Mouse (Mus musculus) hindbrain, embryonic 13.5 days (tissue): ENCODE results near the gene Med31. TPM values are rescaled to one million over a fixed set of nuclear protein-coding genes. Genes with fewer than 3 reads are reported as not detected.

ENCODE experiments used
- ATAC-seq: fragments of 200-750 bp; cut with Nextera tagmentation; 2 replicates; pipeline ENCODE4 v1.8.0; 2017; ENCODE audit warnings: moderate TSS enrichment; ENCODE audit not compliant: low FRiP score
- H3K27ac ChIP-seq: fragments of 300-500 bp; sonication (generic); 2 replicates; pipeline ENCODE4 v1.5.1; 2015; ENCODE audit warnings: inconsistent platforms, mild to moderate bottlenecking, moderate library complexity
- H3K27me3 ChIP-seq: fragments of 300-500 bp; sonication (generic); 2 replicates; pipeline ENCODE4 v1.6.1; 2015; ENCODE audit warnings: mild to moderate bottlenecking, inconsistent platforms
- H3K36me3 ChIP-seq: fragments of 300-500 bp; sonication (generic); 2 replicates; pipeline ENCODE4 v1.6.1; 2015; ENCODE audit warnings: mild to moderate bottlenecking, inconsistent platforms
- H3K4me1 ChIP-seq: fragments of 300-500 bp; sonication (generic); replicated peaks from 2 replicates; pipeline ENCODE4 v1.6.1; 2015; ENCODE audit warnings: inconsistent platforms
- H3K4me2 ChIP-seq: fragments of 300-500 bp; sonication (generic); 2 replicates; pipeline ENCODE4 v1.6.1; 2015; ENCODE audit warnings: inconsistent platforms, mild to moderate bottlenecking, moderate library complexity
- H3K4me3 ChIP-seq: fragments of 300-500 bp; sonication (generic); 2 replicates; pipeline ENCODE4 v1.5.1; 2015; ENCODE audit warnings: mild to moderate bottlenecking, inconsistent platforms
- H3K9ac ChIP-seq: fragments of 300-500 bp; sonication (generic); 2 replicates; pipeline ENCODE4 v1.6.1; 2015; ENCODE audit warnings: mild to moderate bottlenecking, inconsistent platforms
- H3K9me3 ChIP-seq: fragments of 300-500 bp; sonication (generic); 2 replicates; pipeline ENCODE4 v1.6.1; 2016; ENCODE audit warnings: inconsistent platforms
- WGBS: fragments of 180-500 bp; shearing (Covaris S2); methylation state at CpG from one replicate; pipeline ENCODE4 v1.1.7; 2015; 5-methylcytosine and 5-hydroxymethylcytosine counted together
- polyA plus RNA-seq: library from polyadenylated mRNA; unstranded; fragments of >200 nt; fragmentation: Nextera tagmentation; extraction: Ambion mirVana; gene quantifications from 2 replicates; pipeline ENCODE4 v1.2.1, GENCODE M21; 2015

Med31 gene
- polyA plus RNA-seq, result 62.5 and 67.2 TPM in 2 replicates

DNA sequence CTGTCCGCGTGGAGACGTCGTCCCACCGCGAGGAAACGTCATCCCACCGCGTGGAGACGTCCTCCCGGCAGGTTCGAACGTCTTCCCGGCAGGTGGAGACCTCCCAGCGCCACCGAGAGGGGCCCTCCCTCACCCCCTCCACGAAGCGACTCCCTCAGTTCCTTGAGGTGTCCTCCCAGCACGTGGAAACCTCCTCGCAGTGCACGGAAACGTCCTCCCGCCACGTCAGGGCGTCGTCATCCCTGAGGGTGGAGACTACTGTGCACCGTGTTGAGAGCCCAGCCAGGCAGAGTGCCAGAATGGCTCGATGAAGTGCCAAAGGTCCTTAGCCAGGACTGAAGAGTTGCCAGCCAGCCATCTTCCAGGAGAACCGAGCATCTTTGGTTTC, at the start of gene Med31:
TSS of gene Med31 (minus strand) at position 183 of the 388 bp plus-strand sequence.
- Histone ChIP-seq H3K9me3 (no peaks in the 10 kb centered on the region), H3K4me2 (peak within 1 kb of the TSS; percentile 91), H3K27me3 (no peaks in the 10 kb centered on the region), H3K4me3 (peak within 1 kb of the TSS; percentile 82), H3K27ac (peak within 1 kb of the TSS; percentile 89), H3K4me1 (peaks cover 29% of the 10 kb centered on the region), H3K9ac (peak within 1 kb of the TSS; percentile 85), H3K36me3 (peaks cover 24% of the 10 kb centered on the region)
- peak; percentile 91 for ATAC-seq
- 2% methylated on average over 29 of the region's 29 CpGs for WGBS

DNA sequence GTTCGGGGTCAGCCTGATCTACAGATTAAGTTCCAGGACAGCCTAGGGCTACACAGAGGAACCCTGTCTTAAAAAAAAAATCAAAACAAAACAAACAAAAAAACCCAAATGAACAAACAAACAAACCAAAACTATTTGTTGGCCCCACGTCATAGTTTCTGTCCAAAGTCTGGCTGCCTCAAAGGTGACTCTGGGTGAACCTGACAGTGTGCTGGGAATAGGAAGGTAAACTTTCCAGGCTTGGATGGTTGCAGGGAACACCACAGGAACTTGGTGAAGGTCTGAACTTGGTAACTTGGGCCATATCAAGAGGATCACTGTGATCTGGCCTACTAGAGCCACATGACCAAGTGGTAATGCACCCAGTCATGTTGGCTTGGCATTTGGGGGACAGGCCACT, 41.0 kb upstream of the Med31 start:
- no peak overlapping the region for H3K4me2 ChIP-seq

DNA sequence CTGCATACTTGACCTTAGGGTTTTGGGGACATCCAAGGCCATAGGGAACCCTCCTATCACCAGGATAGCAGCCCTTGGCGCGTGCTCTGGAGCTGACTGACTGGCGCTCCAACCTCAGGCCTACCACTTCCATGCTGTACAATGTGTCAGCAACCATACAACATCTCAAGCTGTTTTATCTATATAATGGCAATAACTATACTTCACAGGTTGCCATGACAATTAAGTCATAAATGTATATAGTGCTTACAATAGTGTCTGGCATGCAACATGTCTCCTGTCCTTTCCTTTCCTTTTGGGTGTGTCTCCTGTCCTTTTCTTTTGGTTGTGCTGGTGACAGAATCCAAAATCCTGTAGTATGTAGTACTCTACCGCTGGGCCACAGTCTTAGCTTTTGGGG, 40.2 kb upstream of the Med31 start:
- Histone ChIP-seq H3K4me2 (no peak overlapping the region), H3K27me3 (no peaks in the 10 kb centered on the region), H3K9ac (no peak overlapping the region), H3K9me3 (no peaks in the 10 kb centered on the region), H3K4me1 (no peaks in the 10 kb centered on the region), H3K36me3 (no peaks in the 10 kb centered on the region), H3K4me3 (no peak overlapping the region), H3K27ac (no peak overlapping the region)
- 97% methylated on average over 4 of the region's 4 CpGs for WGBS
- ATAC-seq, result no peak

More for the DNA sequence above, 41.0 kb upstream of the Med31 start:
- Histone ChIP-seq H3K9me3 (no peaks in the 10 kb centered on the region), H3K36me3 (no peaks in the 10 kb centered on the region), H3K27me3 (no peaks in the 10 kb centered on the region), H3K9ac (no peak overlapping the region), H3K4me1 (no peaks in the 10 kb centered on the region), H3K4me3 (no peak overlapping the region), H3K27ac (no peak overlapping the region)
- no peak for ATAC-seq
- WGBS, result 80% methylated on average over 2 of the region's 2 CpGs

DNA sequence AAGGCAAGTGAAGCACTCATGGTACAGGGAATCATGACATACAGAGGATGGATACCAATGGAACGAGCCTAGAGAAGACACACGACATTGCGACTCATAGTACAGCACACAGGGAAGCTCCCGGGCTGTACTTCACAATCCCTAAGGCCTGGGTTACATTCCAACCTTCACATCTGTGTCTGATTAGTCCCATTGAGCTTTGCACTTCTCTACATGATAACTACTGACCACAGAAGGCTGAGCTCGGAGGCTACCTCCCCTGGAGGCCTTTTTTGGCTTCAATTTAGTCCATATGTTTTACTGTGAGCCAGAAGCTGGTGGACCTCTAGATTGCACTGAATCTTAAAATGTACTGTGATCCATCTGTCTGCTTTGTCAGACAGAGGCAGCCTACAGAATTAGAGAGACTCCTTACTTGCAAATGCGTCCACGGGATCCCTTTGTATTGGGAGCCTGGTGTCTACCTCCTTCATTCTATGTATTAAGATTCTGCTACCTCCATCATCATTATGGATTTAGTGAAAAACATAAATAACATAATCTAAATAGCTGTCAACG, 29.9 kb upstream of the Med31 start:
- Histone ChIP-seq H3K27me3 (no peaks in the 10 kb centered on the region), H3K4me1 (no peaks in the 10 kb centered on the region), H3K36me3 (no peaks in the 10 kb centered on the region), H3K9ac (no peak overlapping the region), H3K27ac (no peak overlapping the region), H3K4me2 (no peak overlapping the region), H3K9me3 (no peaks in the 10 kb centered on the region), H3K4me3 (no peak overlapping the region)
- ATAC-seq, result no peak
- WGBS, result 85% methylated on average over 8 of the region's 8 CpGs

DNA sequence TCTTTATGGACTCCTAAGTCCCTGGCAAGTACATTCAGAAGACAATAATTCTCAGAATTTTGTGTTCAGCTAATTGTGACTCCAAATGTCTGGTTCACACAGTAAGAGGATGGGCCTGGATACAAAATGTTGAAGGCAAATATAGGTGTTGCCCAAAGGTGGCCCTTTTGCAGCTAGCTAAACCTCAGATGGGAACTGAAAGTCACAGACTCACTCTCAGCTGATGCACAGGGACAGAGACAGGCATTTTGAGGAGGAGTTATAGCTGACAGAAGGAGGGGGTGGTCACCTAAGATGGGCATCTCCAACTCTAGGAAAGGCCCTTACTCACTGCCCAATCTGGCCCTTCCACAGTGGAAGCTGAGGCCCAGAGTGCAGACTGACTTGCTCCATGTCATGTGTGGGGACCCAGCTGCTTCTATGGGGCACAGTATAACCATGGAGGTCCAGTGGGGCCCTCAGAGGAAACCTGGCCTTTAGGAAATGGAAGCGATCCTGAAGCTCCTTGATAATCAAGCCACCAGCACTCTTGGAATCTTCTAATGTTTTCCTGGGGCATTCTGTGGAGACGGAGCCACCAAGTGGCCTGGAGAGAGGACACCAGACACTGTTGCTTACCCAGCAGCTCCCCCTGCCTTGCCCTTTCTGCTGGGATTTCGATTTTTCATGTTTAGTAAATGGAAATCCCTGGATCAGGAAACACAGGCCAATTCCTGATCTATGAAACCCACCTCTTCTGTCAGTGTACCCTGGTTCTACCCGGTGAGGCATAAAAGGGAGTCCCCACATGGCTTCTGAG, 24.9 kb upstream of the Med31 start:
- WGBS, result 74% methylated on average over 4 of the region's 4 CpGs
- Histone ChIP-seq H3K4me1 (no peaks in the 10 kb centered on the region), H3K4me3 (no peak overlapping the region), H3K9me3 (no peaks in the 10 kb centered on the region), H3K27ac (no peak overlapping the region), H3K9ac (no peak overlapping the region), H3K4me2 (no peak overlapping the region), H3K36me3 (no peaks in the 10 kb centered on the region), H3K27me3 (no peaks in the 10 kb centered on the region)
- no peak for ATAC-seq

DNA sequence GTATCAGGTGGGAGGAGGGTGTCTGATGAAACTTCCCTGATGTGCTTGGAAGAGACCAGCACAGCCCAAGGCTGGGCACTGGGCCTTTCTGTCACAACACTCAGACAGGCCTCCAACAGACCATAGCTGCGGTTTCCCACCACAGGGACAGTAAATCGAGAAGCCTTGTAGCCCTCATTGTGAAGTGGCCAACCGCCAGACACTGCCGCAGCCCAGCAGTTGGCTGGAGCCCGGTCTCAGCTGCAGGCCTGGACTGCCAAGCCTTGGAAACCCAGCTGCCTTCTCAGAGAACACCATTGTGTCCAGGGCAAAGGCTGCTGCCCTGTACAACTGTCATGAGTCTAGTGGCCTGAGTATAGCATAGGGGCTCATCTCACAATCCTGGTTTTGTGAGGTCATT, 18.6 kb upstream of the Med31 start:
- Histone ChIP-seq H3K27me3 (no peaks in the 10 kb centered on the region), H3K9me3 (no peaks in the 10 kb centered on the region), H3K9ac (no peak overlapping the region), H3K36me3 (no peaks in the 10 kb centered on the region), H3K27ac (no peak overlapping the region), H3K4me1 (no peaks in the 10 kb centered on the region), H3K4me2 (no peak overlapping the region), H3K4me3 (no peak overlapping the region)
- WGBS, result 63% methylated on average over 5 of the region's 5 CpGs
- no peak for ATAC-seq

DNA sequence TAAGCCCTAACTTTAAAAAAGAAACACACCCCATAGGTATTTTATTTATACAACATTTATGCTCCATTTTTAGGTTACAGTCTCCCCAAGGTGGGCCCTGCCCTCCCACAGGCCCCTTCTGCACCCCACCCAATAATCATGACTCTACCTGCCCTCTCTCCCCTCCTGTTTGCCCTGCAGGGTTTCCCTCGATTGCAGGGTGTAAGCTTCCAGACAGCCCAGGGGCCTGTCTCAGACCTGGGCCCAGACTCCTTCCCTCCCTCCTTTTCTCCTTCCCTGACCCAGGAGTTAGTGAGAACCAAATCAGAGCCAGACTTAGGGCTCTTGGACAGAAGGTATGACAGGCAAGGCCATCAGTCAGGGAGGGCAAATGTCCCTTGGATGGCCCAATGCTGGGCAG, 17.6 kb upstream of the Med31 start:
- WGBS, result 72% methylated on average over 1 of the region's 1 CpGs
- H3K9ac ChIP-seq, result no peak overlapping the region
- no peaks in the 10 kb centered on the region for H3K9me3 ChIP-seq
- 0 out of 2 replicates have a peak, but pooled peaks cover 4% of the 10 kb centered on the region for H3K27me3 ChIP-seq
- no peak for ATAC-seq
- no peak overlapping the region for H3K4me2 ChIP-seq
- H3K4me3 ChIP-seq, result no peak overlapping the region
- H3K4me1 ChIP-seq, result no peaks in the 10 kb centered on the region
- no peaks in the 10 kb centered on the region for H3K36me3 ChIP-seq
- H3K27ac ChIP-seq, result no peak overlapping the region

DNA sequence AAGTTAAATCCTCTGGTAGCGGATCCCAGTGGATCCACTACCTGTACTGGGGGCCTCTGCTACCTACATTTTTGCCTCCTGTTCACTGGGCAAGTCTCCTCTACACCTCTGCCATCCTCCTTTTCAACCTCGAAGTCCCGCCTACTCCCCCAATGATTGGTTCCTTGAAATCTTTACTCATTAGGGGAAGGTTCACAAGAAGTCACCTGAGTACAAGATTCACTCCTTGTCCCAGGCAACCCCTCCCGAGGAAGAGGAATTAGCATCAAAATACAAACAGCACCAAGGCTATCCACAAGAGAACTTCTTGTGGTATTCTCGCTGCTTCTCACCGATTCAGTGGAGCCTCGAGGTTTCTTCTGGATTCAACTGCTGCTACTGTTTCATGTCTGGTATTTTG, 16.7 kb upstream of the Med31 start:
- 0 out of 2 replicates have a peak, but pooled peaks cover 4% of the 10 kb centered on the region for H3K27me3 ChIP-seq
- H3K4me2 ChIP-seq, result no peak overlapping the region
- no peak overlapping the region for H3K9ac ChIP-seq
- 87% methylated on average over 7 of the region's 7 CpGs for WGBS
- no peak overlapping the region for H3K4me3 ChIP-seq
- no peak for ATAC-seq
- no peaks in the 10 kb centered on the region for H3K36me3 ChIP-seq
- H3K4me1 ChIP-seq, result no peaks in the 10 kb centered on the region
- H3K9me3 ChIP-seq, result no peaks in the 10 kb centered on the region
- no peak overlapping the region for H3K27ac ChIP-seq

DNA sequence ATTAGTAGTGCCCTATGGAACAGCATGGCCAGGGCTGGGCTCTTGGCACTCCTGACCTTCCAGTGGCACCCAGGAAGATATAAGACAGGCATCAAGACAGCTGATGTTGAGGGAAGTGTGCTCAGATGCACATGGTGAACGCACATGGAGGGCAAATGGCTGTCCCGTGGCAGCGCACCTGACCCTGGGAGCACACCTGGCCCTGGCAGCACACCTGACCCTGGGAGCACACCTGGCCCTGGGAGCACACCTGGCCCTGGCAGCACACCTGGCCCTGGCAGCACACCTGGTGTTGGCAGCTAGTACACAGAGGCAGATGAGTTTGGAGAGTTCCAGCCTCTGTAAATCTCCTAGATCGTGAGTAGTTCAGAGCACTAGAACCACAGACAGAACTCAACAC, 13.1 kb upstream of the Med31 start:
- Histone ChIP-seq H3K36me3 (no peaks in the 10 kb centered on the region), H3K27me3 (0 out of 2 replicates have a peak, but pooled peaks cover 4% of the 10 kb centered on the region), H3K9me3 (no peaks in the 10 kb centered on the region), H3K4me3 (no peak overlapping the region), H3K9ac (no peak overlapping the region), H3K4me2 (no peak overlapping the region), H3K4me1 (peaks cover 16% of the 10 kb centered on the region), H3K27ac (no peak overlapping the region)
- ATAC-seq, result no peak
- 92% methylated on average over 4 of the region's 4 CpGs for WGBS

DNA sequence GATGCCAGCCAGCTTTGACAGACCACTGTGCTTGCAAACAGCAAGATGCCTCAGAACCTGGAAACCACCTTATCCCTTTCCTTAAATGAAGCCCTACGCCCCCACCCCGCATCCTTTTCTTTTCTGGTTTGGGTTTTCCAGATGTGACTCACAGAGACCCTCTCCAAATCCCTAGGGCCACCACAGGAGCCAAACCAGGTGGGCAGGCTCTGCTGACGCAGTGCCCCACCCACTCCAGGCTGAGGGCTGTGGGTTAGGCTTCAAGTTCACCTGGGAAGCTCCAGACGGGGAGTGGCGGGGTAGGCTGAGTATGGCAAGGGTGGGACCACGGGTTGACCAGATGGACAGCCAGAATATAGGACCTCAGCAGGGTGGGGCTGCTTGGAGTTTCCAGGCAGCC, 11.5 kb upstream of the Med31 start:
- no peak overlapping the region for H3K4me3 ChIP-seq
- no peak for ATAC-seq
- H3K36me3 ChIP-seq, result no peaks in the 10 kb centered on the region
- 0 out of 2 replicates have a peak, but pooled peaks cover 4% of the 10 kb centered on the region for H3K27me3 ChIP-seq
- peaks cover 16% of the 10 kb centered on the region for H3K4me1 ChIP-seq
- 93% methylated on average over 6 of the region's 6 CpGs for WGBS
- H3K27ac ChIP-seq, result no peak overlapping the region
- H3K9me3 ChIP-seq, result no peaks in the 10 kb centered on the region
- H3K9ac ChIP-seq, result no peak overlapping the region
- no peak overlapping the region for H3K4me2 ChIP-seq

DNA sequence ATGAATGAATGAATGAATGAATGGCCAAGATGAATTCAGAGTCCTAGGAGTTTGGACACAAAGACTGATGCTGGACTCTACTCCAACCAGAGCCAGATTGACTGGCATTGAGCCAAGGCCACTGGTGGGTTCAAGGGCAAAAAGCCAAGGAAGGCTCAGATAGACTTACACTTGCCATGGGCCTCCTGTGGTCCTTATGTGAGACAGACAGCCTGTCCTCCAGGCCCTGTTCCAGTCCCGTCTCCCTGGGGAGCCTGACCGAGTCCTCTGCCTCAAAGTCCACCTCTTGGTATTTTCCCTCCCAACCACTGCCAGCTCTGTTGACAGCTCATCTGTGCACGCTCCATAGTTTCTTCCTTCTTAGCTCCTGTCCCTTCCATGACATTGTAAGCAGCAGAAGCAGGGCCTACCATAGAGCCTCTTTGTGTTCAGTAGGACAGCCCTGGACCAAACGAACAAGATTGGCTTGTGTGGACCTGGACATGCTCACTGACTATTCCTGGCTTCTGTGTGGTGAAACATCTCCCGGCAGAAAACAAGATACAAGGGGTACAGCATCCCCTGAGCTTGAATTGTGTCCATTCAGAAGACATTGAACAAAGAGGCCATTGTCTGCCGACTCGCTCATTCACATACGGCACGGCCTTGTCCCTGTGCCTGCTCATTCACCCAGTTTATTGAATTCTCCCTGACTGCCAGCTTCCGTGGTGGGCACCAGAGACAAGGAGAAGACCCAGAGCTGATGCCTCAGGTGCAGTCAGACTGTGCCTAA, 10.8 kb upstream of the Med31 start:
- H3K4me2 ChIP-seq, result no peak overlapping the region
- 0 out of 2 replicates have a peak, but pooled peaks cover 4% of the 10 kb centered on the region for H3K27me3 ChIP-seq
- WGBS, result 33% methylated on average over 10 of the region's 10 CpGs
- H3K4me3 ChIP-seq, result no peak overlapping the region
- no peak overlapping the region for H3K9ac ChIP-seq
- peak; percentile 57 for ATAC-seq
- peak overlapping the region; percentile 56 for H3K27ac ChIP-seq
- H3K4me1 ChIP-seq, result peaks cover 16% of the 10 kb centered on the region
- H3K9me3 ChIP-seq, result no peaks in the 10 kb centered on the region
- no peaks in the 10 kb centered on the region for H3K36me3 ChIP-seq

DNA sequence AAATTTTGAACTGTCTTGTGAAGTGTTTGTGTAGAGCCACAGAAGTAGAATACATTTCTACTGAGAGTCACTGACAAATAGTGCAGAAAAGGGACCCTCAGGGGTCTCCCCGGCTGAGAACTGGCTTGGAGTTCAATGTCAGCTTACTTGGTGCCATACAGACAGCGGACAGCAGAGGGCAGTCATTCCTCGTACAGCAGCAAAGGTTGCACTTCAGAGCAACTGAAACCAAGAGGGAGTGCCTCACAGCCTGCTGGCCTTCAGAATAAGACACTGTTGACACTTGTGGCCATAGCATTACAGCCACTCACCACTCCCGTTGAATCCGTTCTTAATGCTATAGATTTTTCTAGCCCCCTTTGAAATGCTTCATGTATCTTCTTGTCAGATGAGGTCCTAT, 9.5 kb upstream of the Med31 start:
- no peak overlapping the region for H3K4me2 ChIP-seq
- no peak overlapping the region for H3K4me3 ChIP-seq
- peaks cover 16% of the 10 kb centered on the region for H3K4me1 ChIP-seq
- H3K9ac ChIP-seq, result no peak overlapping the region
- no peak for ATAC-seq
- WGBS, result 21% methylated on average over 5 of the region's 5 CpGs
- H3K9me3 ChIP-seq, result no peaks in the 10 kb centered on the region
- H3K27me3 ChIP-seq, result 0 out of 2 replicates have a peak, but pooled peaks cover 4% of the 10 kb centered on the region
- no peak overlapping the region for H3K27ac ChIP-seq
- no peaks in the 10 kb centered on the region for H3K36me3 ChIP-seq
